Mouse (Mus musculus) heart, embryonic 14.5 days (tissue): ENCODE measurements at regions not wholly inside any gene's neighbourhood (a gene's known extent, or its start where the extent isn't known, plus 50 kb on each side); places are given as distances from the start of the nearest gene placed in this dataset.
"Not testable (repeated sequence)": the region's sequence is repeated elsewhere in the genome, so short reads cannot be mapped to it uniquely, and the experiment has no call there.

Experiments used
- ATAC-seq: fragments of 200-750 bp; cut with Nextera tagmentation; 2 replicates; pipeline ENCODE4 v1.8.0; 2017; ENCODE audit warnings: low read depth, moderate TSS enrichment; ENCODE audit not compliant: insufficient number of reproducible peaks, insufficient read depth, low FRiP score
- H3K27ac ChIP-seq, 2 experiments: fragments of 200-500 bp in 1 of 2; fragments of 300-500 bp in 1 of 2; sonication (generic) in 1 of 2; replicated peaks in 1 of 2; 2 replicates each; pipeline ENCODE4 v1.5.1; 2012 to 2014; ENCODE audit warnings: low read depth in 2 of 2, low read length in 2 of 2, control low read depth in 1 of 2, mild to moderate bottlenecking in 1 of 2, mixed read lengths in 1 of 2; ENCODE audit not compliant: control insufficient read depth in 1 of 2, insufficient read depth in 1 of 2
- H3K27me3 ChIP-seq: fragments of 300-500 bp; sonication (generic); 2 replicates; pipeline ENCODE4 v1.6.1; 2014; ENCODE audit warnings: mild to moderate bottlenecking, low read length, control low read depth; ENCODE audit not compliant: control insufficient read depth, insufficient read depth
- H3K36me3 ChIP-seq: fragments of 300-500 bp; sonication (generic); 2 replicates; pipeline ENCODE4 v1.6.1; 2014; ENCODE audit warnings: mild to moderate bottlenecking, control low read depth, low read length, mixed read lengths; ENCODE audit not compliant: control insufficient read depth, insufficient read depth
- H3K4me1 ChIP-seq, 2 experiments: fragments of 200-500 bp in 1 of 2; fragments of 300-500 bp in 1 of 2; sonication (generic) in 1 of 2; 2 replicates each; pipeline ENCODE4 v1.6.1; 2012 to 2014; ENCODE audit warnings: low read length in 2 of 2, control low read depth in 1 of 2, mixed read lengths in 1 of 2; ENCODE audit not compliant: control insufficient read depth in 2 of 2, insufficient read depth in 2 of 2
- H3K4me2 ChIP-seq: fragments of 300-500 bp; sonication (generic); 2 replicates; pipeline ENCODE4 v1.6.1; 2014; ENCODE audit warnings: mild to moderate bottlenecking, low read length
- H3K4me3 ChIP-seq, 2 experiments: fragments of 200-500 bp in 1 of 2; fragments of 300-500 bp in 1 of 2; sonication (generic) in 1 of 2; 2 replicates each; pipeline ENCODE4 v1.5.1; 2012 to 2014; ENCODE audit warnings: low read length in 2 of 2, mild to moderate bottlenecking in 2 of 2, control low read depth in 1 of 2, low read depth in 1 of 2, moderate library complexity in 1 of 2; ENCODE audit not compliant: control insufficient read depth in 1 of 2, insufficient read depth in 1 of 2
- H3K9ac ChIP-seq: fragments of 300-500 bp; sonication (generic); 2 replicates; pipeline ENCODE4 v1.6.1; 2014; ENCODE audit warnings: mild to moderate bottlenecking, low read length
- H3K9me3 ChIP-seq: fragments of 300-500 bp; sonication (generic); 2 replicates; pipeline ENCODE4 v1.6.1; 2016; ENCODE audit warnings: low read length, control low read depth; ENCODE audit not compliant: control insufficient read depth
- WGBS: fragments of 180-500 bp; shearing (Covaris S2); extraction: QIAGEN DNeasy Blood & Tissue Kit; methylation state at CpG from one replicate; pipeline ENCODE4 v1.1.7; 2014; 5-methylcytosine and 5-hydroxymethylcytosine counted together

- not testable (repeated sequence) for H3K4me1 ChIP-seq, H3K4me2 ChIP-seq, H3K9me3 ChIP-seq, H3K9ac ChIP-seq, H3K36me3 ChIP-seq, H3K27me3 ChIP-seq, ATAC-seq, H3K27ac ChIP-seq, H3K4me3 ChIP-seq
- WGBS: 85% methylated on average over 9 of the region's 9 CpGs
Measured at GRCm38 (mm10) chr13:10855947-10856561, 495.4 kb upstream of the Chrm3 start.

GRCm38 (mm10) chr13:10845212-10845611 is 484.6 kb upstream of the Chrm3 start:
- H3K9me3 ChIP-seq: no peaks in the 10 kb centered on the region
- H3K27me3 ChIP-seq: no peaks in the 10 kb centered on the region
- no peak overlapping the region for H3K4me3 ChIP-seq
- H3K36me3 ChIP-seq: no peaks in the 10 kb centered on the region
- no peaks in the 10 kb centered on the region for H3K4me1 ChIP-seq
- H3K4me2 ChIP-seq: no peak overlapping the region
- no peak overlapping the region for H3K9ac ChIP-seq
- ATAC-seq: no peak
- 79% methylated on average over 5 of the region's 5 CpGs for WGBS
- H3K27ac ChIP-seq: no peak overlapping the region

GRCm38 (mm10) chr13:10799351-10799913 is 438.8 kb upstream of the Chrm3 start:
- 71% methylated on average over 3 of the region's 3 CpGs for WGBS
- Histone ChIP-seq H3K4me3 (no peak overlapping the region), H3K36me3 (no peaks in the 10 kb centered on the region), H3K27me3 (no peaks in the 10 kb centered on the region), H3K9ac (no peak overlapping the region), H3K27ac (no peak overlapping the region), H3K4me2 (no peak overlapping the region), H3K4me1 (no peaks in the 10 kb centered on the region), H3K9me3 (no peaks in the 10 kb centered on the region)
- ATAC-seq: no peak
